Mouse (Mus musculus) megakaryocyte progenitor cell, adult 5-6 weeks (primary cell): ENCODE results near the gene Pou3f3. TPM values are rescaled to one million over a fixed set of nuclear protein-coding genes. Genes with fewer than 3 reads are reported as not detected.

Source experiments
- ATAC-seq: replicated peaks from 2 replicates; pipeline ENCODE4 v1.8.0; 2016; ENCODE audit warnings: mild to moderate bottlenecking, moderate TSS enrichment, inconsistent platforms; ENCODE audit not compliant: poor library complexity
- total RNA-seq, 2 experiments: library from RNA; stranded (forward) in 1 of 2; stranded (reverse) in 1 of 2; fragments of 157-497, 149-512 nt in 1 of 2; fragments of 200-1000 nt in 1 of 2; gene quantifications; 2 replicates each; pipeline versions ENCODE4 v1.2.3 to v1.2.4; 2015 to 2017

Gene Pou3f3
- total RNA-seq, 2 experiments from 2014 or later, result not detected

GRCm38 (mm10) chr1:42694290-42694664 is 1.3 kb upstream of the Pou3f3 start:
- no peak for ATAC-seq

- no peak for ATAC-seq
Observed at GRCm38 (mm10) chr1:42694665-42695577, 647 bp upstream of the Pou3f3 start.

- no peak for ATAC-seq
Observed at GRCm38 (mm10) chr1:42696371-42697031, 933 bp downstream of the Pou3f3 start.

- ATAC-seq, result no peak
Observed at GRCm38 (mm10) chr1:42697321-42697755, 1.8 kb downstream of the Pou3f3 start.

GRCm38 (mm10) chr1:42697756-42698583 is 2.4 kb downstream of the Pou3f3 start:
- ATAC-seq, result peak; percentile 5; the same call in 1 of the 2 replicates

GRCm38 (mm10) chr1:42698584-42699333 is 3.2 kb downstream of the Pou3f3 start:
- no peak for ATAC-seq

- no peak for ATAC-seq
Observed at GRCm38 (mm10) chr1:42699471-42699871, 3.9 kb downstream of the Pou3f3 start.

- no peak for ATAC-seq
Observed at GRCm38 (mm10) chr1:42700171-42700570, 4.6 kb downstream of the Pou3f3 start.

- ATAC-seq, result no peak
Observed at GRCm38 (mm10) chr1:42700815-42701214, 5.2 kb downstream of the Pou3f3 start.

- ATAC-seq, result no peak
Observed at GRCm38 (mm10) chr1:42701833-42702611, 6.5 kb downstream of the Pou3f3 start.

GRCm38 (mm10) chr1:42702984-42703383 is 7.4 kb downstream of the Pou3f3 start:
- no peak for ATAC-seq

- ATAC-seq, result no peak
Observed at GRCm38 (mm10) chr1:42703424-42703823, 7.9 kb downstream of the Pou3f3 start.

GRCm38 (mm10) chr1:42703851-42704613 is 8.5 kb downstream of the Pou3f3 start:
- no peak for ATAC-seq

- ATAC-seq, result no peak
Observed at GRCm38 (mm10) chr1:42704981-42705810, 9.6 kb downstream of the Pou3f3 start.

GRCm38 (mm10) chr1:42705811-42706160 is 10.2 kb downstream of the Pou3f3 start:
- no peak for ATAC-seq

GRCm38 (mm10) chr1:42707196-42707595 is 11.6 kb downstream of the Pou3f3 start:
- no peak for ATAC-seq

GRCm38 (mm10) chr1:42707611-42708130 is 12.1 kb downstream of the Pou3f3 start:
- ATAC-seq, result no peak

GRCm38 (mm10) chr1:42709024-42709423 is 13.5 kb downstream of the Pou3f3 start:
- ATAC-seq, result no peak
